Mouse (Mus musculus): ENCODE data around the gene Pkd1l1.

Pkd1l1 gene

DNA sequence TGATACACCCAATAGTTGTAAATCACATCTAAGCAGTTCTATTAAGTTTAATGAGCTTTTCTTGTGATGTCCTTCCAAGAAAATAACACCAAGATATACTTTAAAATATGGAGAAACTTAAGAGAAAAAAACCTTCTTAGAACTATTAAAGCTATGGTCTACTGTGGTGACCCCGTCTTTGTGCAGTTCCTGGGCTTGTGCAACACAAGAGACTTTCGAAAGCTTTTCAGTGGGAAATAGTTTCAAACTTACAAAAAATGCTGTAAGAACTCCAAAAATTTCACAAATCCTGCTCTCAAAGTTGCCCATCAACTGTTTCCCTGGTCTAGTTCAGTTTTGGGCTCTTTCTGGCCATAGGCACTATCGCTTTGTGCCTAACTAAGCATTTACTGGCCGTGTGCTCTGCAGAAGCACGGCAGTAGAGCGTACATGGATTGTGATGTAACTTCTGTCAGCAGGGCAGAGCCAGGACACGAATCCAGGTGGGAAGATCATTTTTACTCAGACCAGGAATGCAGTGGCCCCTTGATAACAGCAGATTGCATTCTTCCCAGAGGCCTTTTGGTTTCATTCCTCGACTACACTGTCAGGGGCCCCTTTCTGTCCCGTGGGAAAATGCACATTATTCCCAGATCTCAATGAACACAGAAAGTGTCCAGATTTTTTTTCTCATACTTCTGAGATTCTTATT, 144.1 kb downstream of the Pkd1l1 start:
- no peak for ATAC-seq (ENCODE audit: insufficient number of reproducible peaks, low FRiP score, low TSS enrichment)

DNA sequence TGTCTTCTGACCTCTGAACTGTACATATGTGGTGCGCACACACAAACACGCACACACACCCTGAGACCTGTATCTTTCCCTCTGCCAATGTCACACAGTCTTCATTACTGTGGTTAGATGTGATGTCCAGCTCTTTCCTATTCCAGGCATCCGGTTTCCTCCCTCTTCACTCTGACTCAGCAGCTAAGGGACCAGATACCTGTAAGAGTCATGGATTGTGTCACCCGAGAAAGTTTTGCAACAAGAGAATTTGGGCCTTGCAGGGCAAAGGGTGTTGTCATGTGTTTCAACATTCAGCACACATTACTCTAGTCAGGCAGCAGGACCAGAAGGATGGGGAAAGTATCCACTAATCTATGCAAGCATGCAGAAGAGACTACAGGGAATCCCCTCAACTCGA, 146.5 kb downstream of the Pkd1l1 start:
- ATAC-seq (ENCODE audit: insufficient number of reproducible peaks, low FRiP score, low TSS enrichment): no peak

DNA sequence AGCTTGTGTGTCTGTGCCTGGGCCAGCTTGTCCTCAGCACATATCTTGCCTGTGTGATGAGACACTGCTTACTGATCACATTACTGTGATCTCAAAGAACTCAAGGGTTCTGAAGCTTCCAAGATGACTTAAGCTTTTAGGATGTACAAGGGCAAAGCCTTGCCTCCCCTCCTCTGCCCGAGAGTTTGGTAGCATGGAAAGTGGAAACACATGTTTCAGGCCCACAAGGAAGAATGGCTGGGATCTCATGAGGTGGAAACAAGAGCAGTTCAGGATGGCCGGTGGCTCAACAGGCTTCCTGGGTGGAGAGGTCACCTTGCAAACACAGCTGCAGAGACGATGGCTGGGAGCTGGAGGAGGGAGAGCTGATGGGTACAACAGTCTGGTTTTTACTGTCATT, 147.0 kb downstream of the Pkd1l1 start:
- no peak for ATAC-seq (ENCODE audit: insufficient number of reproducible peaks, low FRiP score, low TSS enrichment)

DNA sequence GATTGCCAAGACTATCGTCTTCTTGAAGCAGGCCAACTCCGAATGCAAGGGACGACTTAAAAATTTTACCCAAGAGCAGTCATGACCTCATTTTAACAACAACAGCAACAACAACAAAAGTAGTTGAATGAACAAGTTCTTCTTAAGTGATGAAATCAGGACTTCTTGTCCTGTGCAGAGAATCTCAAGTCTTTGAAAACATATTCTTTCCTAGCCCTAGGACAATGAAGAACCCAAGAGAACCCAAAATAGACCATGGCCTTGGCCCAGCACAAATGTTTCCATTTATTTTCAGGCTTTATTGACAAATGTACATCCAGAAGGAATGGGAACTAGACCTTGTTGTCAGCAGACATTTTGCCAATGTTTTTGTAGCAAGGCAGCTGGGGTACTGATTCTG, 147.7 kb downstream of the Pkd1l1 start:
- ATAC-seq (ENCODE audit: insufficient number of reproducible peaks, low FRiP score, low TSS enrichment): no peak

DNA sequence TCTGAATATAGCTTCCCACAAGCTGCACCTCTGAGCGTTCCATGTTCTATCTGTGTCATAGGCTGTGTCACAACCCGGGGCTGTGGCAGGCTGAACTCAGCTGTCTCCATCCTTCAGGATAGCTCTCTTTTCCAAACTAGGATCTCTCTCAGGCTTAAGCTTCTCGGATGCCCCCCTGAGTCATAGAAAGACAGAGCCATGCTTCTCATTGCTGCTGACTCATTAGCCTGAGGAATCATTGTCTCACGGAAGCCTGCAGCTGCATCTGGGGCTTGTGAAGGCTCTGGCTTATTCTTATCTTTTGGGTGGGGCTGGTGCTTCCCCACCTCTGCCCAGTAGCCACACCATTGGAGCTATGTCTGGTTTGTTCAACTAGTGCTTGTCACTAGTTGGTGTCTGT, 151.7 kb downstream of the Pkd1l1 start:
- no peak for ATAC-seq (ENCODE audit: insufficient number of reproducible peaks, low FRiP score, low TSS enrichment)

DNA sequence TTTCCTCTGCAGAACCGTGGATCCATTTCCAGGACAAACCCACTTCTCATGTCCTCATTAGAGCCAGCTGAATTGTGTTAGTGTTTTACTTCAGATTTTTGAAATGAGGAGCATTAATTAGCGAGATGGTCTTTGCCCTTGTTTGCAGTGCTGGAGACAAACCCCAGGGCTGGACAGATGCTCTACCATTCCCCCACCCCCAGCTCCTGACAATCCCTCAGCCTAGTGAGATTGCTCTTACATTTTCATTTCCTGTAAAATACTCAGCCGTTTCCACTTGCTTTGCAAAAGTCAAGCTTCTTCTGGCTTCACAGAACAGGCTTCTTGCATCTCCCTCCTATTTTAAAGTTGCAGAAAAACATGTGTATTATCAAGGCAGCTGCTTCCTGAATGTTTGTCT, 155.7 kb downstream of the Pkd1l1 start:
- no peak for ATAC-seq (ENCODE audit: insufficient number of reproducible peaks, low FRiP score, low TSS enrichment)

DNA sequence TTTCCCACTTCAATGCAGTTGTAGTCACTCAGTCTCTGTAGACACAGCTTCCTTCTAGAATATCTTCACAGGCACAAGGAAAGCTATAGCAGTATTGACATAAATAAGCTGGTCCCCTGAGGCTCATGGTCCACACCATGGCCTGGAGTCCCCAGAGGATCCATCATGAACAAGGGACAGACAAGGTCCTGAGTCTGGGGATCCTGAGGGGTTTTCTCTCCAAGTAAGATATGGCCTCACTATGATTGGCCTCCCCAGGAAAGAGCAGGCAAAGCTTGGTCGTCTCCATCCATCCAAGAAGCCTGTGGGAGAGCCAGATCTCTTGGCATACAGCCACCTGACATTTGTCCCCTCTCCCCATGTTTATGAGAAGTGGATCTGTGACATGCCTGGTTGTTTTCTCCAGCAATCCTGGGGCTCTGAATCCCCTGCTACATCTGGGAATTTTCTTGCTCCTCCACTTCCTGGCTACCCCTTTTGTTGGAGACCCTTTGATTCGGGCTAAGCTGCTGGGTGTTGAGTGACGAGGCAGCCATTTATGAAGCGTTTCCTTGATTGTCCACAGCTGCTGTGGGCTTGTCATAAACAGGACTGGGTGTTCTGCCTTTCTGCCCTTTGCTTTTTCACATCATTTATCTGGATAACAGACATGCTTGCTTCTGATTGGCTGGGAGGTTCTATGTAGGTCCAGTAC, 158.8 kb downstream of the Pkd1l1 start:
- ATAC-seq (ENCODE audit: insufficient number of reproducible peaks, low FRiP score, low TSS enrichment): no peak

DNA sequence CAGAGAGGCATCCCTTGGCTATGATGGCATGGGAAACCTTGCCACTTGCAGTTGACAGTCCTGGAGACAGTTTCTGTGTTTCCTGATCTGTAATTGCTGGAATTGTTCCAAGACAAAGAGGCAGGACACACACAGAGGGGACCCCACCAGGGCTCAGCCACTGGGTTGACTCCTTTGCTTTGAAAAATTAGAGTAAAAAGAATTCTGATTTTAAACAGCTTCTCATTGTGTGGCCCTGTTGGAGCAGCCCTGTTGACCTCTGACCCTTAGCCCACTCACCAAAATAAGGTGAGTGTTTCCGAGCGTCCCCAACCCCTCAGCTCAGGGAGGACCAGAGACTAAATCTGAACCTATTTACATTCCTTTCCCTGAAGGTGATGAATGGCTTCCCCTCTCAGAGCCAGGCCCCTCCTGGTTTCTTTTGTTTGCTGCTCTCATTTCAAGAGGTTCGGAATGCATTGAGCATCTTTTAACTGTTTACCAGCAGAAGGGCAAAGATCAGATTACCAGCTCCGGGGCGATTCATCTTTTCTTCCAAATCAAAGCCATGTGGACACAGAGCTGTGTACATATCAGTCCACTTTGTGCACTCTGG, 161.5 kb downstream of the Pkd1l1 start:
- ATAC-seq (ENCODE audit: insufficient number of reproducible peaks, low FRiP score, low TSS enrichment): no peak

DNA sequence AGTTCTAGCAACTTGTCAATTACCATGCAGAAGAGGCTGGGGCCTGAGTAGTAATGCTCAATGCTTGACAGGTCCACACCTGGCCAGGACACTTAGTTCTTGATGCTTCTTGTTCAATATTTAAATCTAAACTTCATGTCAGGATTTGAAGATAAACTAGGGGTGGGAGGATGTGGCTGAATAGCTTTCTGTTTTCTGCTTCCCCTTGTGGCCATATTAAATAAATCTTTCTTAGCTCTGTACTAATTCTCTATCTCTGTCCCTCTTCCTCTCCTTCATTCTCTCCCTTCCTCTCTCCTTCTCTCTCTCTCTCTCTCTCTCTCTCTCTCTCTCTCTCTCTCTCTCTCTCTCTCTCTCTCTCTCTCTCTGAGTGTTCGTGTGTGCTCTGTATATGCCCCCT, 163.4 kb downstream of the Pkd1l1 start:
- ATAC-seq (ENCODE audit: insufficient number of reproducible peaks, low FRiP score, low TSS enrichment): no peak

DNA sequence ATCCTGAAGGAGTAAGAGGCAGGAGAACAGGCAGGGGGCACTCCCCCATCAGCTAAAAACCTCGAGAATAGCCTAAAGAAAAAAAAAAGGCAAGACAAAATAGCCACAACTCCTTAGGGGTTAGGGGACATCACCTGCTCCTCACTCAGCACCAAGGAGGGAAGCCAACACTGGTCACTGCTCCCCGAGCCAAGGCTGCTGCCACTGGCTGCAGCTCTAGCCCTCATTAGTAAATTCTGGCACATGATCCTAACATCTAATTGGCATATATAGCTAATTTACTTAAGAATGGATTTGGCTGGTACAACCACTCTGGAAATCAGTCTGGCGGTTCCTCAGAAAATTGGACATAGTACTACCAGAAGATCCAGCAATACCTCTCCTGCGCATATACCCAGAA, 166.1 kb downstream of the Pkd1l1 start:
- no peak for ATAC-seq (ENCODE audit: insufficient number of reproducible peaks, low FRiP score, low TSS enrichment)

DNA sequence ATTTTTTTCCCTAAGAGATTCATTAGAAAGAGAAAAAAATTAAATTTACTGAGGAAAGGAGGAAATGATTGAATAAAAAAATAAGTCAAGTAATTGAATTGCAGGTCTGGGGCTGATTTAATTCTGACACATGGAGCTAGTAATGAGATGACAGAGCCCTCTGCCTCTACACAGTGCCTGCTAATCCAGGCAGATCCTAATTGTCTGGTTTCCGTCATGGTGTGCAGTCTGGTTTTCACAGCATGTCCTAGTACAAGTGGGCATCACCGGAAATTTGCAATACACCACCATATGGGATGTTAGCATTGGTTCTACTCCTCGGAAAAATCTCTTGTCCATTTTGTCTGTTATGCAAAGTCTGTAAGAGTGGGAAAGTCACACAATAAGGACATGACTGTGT, 168.9 kb downstream of the Pkd1l1 start:
- ATAC-seq (ENCODE audit: insufficient number of reproducible peaks, low FRiP score, low TSS enrichment): no peak

DNA sequence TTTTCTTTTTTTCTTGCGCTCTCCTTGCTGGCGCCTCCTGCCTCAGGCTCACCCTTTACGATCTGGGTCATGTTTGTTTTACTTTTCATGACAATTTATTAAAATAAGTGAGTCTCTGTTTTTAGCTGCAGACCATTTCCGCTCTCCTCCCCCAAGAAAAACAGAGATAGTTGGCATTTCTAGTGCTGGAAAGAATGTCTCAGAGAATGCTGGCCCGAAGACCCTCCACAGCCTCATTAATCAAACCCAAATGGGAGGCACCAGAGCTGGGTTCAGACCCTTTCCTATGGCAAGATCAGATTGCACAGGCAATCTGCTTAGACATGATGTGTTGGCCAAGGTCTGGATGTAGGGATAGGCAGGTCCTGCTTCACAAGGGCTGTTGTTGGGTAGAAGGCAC, 175.6 kb downstream of the Pkd1l1 start:
- no peak for ATAC-seq (ENCODE audit: insufficient number of reproducible peaks, low FRiP score, low TSS enrichment)

DNA sequence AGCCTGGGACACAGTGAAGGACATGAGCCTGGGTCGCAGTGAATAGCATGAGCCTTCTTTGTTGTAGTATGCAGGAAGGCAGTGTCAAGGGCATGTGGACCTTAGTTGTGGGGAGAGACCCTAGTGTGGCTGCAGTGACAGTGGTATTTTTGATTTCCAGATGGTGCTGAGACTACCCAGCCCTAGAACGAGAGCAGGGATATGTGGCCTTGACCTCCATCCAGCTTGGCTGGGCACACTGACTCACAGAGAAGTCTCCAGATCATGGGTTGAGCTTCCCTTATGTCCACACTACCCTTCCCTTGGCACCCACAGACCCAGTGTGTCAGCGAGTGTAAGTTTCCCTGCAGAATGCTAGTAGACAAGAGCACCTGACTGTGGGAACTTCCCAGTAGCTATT, 178.0 kb downstream of the Pkd1l1 start:
- no peak for ATAC-seq (ENCODE audit: insufficient number of reproducible peaks, low FRiP score, low TSS enrichment)

DNA sequence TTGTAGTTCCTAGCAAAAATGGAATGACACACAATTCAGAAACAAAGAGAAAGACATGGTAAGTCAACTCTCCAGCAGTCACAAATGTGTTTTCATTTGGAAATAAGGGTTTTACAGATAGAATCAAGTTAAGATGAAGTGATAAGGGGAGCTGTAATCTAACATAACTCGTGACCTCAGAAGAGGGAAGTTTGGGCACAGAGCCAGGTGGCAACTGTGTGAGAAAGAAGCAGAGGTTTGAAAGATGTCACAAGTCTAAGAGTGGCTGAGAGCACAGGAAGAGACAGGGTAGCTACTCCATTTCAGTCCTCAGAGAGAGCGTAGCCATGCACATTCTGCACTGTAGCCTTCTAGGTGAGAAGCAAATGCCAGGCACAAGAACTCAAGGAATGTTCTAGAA, 180.9 kb downstream of the Pkd1l1 start:
- no peak for ATAC-seq (ENCODE audit: insufficient number of reproducible peaks, low FRiP score, low TSS enrichment)

DNA sequence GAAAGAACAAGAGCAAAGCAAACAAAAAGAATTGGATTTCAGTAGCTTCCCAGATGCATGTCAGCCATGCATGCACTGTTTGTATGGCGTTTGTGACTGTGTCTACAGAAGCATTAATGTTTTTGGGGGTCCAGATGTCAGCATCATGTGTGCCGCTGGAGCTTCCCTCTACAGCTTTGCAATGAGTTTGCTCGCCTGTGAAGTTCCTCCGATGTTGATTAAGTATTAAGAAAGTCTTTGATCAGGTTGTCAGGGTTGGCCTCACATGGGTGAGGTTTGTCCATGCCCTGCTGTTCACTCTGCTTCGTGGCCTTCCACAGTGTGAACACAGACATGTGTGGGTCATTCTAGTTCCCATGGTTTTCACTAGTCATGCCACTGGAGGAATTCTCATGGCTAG, 183.9 kb downstream of the Pkd1l1 start:
- ATAC-seq (ENCODE audit: insufficient number of reproducible peaks, low FRiP score, low TSS enrichment): no peak

DNA sequence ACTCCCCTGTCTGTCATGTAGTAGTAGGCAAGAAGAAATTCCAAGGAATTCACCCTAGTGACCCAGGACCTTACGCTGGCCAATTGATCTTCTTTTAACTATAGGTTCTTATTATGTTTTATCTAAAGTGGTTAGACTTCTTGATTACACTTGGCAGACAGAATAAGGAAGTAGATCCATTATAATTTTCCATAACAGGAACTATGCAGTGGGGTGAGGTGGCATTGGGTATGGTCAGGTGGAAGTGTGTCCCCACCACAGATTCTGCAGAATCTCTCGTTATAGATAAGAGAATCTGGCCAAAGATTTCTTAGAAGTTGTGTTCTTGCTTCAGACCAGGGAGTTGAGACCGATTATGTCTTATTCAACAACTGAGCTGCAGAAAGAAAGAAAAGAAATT, 185.5 kb downstream of the Pkd1l1 start:
- ATAC-seq (ENCODE audit: insufficient number of reproducible peaks, low FRiP score, low TSS enrichment): no peak

DNA sequence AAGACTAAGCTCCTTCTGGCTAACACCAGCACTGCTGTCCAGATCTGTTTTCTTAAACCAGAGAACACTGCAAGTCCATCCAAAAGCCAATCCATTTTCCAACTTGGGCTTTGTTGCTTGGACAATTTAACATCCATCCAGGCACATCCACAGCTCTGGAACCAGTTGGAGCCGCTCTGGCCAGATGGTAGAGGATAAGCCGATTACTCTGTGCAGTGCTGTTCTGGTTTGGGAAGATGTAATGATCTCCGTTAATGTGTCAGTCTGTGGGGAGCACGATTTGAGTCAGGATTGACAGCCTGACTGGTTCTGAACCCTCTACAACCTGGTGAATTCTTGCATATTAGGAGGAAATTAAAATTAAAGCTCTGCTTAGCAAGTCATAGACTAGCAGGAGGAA, 188.7 kb downstream of the Pkd1l1 start:
- ATAC-seq (ENCODE audit: insufficient number of reproducible peaks, low FRiP score, low TSS enrichment): no peak

DNA sequence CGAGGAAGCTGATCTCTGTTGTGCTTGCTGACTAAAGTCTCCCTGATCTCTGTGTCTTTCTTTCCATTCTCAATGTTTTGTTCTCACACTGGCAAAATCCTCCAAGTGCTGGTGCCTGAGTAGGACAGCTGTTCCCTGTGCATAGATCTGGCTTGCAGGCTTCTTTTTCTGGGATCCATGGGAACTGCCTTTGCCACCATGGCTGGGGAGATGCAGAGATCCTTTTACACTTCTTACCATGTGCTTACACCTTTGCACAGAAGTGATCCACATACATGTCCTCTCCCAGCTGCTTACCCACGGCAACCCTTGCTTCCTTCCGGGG, 191.0 kb downstream of the Pkd1l1 start:
- no peak for ATAC-seq (ENCODE audit: insufficient number of reproducible peaks, low FRiP score, low TSS enrichment)

DNA sequence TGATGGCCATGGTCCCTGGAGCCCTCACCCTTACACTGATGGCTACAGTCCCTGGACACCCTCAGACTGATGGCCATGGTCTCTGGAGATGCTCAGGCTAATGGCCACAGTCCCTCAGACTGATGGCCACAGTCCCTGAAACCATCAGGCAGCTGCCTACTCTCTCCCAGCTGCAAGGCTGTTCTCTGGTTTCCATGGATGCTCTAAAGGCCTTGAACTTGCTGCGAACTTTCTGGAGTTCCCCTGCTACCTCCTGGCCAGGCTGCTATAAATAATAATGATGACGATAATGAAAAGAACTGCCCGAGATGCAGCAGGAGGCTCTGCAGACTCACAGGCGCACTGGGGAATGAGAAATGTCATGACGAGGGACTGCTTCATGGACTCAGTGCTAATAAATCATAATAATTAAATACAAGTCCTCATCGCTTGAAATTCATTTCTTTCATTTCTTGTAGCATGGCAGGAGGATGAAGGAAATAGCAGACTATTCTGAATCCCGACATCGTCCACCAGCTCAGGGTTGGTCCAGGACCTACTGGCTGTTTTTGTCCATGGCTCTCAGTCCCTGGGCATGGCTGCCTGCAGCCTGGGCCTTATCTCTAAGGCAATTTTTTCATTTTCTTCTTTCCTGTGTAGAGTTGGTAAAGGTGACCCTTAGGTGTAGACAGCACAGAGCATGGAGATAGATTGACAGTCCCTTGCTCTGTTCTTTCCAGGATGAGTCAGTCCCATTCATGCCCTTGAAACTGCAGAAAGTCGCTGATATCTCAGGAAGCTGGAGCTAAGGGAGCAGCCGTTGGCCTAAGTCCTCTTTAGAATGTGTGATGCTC, 191.5 kb downstream of the Pkd1l1 start:
- no peak for ATAC-seq (ENCODE audit: insufficient number of reproducible peaks, low FRiP score, low TSS enrichment)

DNA sequence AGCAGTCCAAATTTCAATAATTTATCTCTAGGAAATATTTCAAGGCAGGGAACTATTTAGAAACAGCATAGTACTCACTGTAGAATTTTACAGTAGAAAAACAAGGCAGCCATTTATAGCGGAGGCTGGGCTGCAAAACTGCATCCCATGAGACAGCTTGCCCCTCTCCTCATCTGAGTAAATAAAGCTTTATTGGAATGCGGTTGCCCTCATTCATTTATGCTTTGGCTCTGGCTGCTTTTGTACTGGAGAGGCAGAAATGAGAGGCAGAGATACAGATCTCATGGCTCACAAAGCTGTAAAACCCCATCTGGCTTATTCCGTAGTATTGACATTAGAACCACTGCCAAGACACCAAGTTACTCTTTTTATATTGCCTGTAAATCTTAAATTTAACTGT, 193.6 kb downstream of the Pkd1l1 start:
- ATAC-seq (ENCODE audit: insufficient number of reproducible peaks, low FRiP score, low TSS enrichment): no peak
